Mouse (Mus musculus) urinary bladder, postnatal 25 days (tissue): Measurements from ENCODE around the gene Gm10322.
A peak's percentile ranks its signal among the peaks of the same experiment; 100 is the strongest.

Experiments used
- DNase-seq: peaks from one replicate; pipeline ENCODE4 v3.0.0; 2022; ENCODE audit warnings: low spot score

The Gm10322 gene

DNA sequence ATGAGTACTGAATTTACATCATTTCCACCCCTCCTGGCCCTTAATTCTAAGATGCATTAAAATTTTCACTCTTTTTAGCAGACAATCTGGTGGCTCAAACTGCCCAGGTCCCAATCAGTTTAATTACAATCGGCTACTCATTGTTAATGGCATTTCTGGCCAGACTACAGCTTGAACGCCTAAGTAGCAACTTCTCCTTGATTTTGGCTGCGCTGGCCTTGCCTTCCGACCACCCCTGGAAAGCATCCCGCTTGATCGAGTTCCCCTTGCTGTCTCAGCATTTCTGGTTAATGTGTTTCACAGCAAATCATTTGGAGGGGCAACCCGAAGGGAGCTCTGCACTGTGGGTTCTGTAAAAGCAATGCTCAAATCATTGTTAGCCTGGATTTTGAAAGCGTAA, 13.8 kb upstream of the Gm10322 start:
- DNase-seq, result no peak

DNA sequence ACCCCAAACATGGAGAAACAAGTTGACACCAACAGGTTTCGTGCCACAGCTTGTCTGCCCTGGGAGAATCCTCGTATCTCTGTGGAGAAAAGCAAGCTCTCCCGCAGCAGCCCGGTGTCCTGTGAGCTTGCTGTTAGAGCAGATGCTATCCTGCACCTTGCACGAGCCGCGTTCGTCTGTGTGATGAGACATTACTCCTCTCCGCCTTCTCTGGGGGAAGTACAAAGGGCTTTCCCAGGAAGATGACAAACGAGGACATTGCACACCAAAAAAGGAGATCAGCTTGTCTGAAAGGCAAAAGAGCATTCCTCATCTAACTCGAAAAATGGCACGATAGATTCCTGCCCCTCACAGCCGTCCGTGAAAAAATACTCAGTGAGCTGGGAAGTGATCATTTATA, 13.0 kb upstream of the Gm10322 start:
- no peak for DNase-seq

DNA sequence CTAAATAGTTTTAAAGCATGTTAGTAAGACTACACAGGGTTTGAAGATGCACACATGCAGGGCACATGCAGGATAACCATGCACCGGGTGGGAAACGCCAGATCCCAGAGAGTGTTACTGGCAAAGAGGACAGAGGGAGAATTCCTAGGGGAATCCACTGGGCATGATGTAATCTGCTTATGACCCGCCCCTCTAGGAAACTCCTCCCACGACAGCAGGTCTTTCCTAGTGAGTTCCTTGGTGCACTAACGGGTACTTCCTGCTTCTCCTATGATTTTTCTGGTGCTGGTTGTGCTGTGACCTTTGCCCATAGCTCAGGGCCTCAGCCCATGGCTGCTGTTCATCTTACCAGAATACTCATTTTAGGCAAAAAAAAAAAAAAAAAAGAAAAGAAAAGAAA, 12.0 kb upstream of the Gm10322 start:
- no peak for DNase-seq

DNA sequence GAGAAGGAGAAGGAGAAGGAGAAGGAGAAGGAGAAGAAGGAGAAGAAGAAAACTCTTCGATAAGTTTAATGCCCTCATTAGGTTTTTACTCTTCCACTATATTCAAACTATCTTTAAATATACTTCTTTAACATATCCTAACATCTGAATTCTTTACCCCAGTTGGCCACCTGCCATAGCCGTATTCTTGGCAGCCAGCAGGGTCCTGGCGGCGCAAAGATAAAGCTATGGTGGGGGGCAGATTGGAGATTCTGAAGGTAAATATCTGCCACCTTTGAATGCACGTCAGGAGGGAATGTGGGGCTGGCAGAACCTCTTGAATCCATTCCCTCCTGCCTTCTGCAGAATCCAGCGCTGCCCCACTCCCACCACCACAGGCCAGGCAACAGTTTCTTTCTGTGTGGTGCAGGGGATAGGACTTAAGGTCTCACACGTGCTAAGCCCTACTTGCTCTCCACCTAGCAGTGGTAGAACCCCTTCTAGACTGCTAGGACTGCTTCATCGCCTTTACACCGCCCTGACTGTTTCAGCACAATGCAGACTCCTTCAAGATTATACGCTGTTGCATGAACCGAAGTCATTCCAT, 10.9 kb upstream of the Gm10322 start:
- no peak for DNase-seq

DNA sequence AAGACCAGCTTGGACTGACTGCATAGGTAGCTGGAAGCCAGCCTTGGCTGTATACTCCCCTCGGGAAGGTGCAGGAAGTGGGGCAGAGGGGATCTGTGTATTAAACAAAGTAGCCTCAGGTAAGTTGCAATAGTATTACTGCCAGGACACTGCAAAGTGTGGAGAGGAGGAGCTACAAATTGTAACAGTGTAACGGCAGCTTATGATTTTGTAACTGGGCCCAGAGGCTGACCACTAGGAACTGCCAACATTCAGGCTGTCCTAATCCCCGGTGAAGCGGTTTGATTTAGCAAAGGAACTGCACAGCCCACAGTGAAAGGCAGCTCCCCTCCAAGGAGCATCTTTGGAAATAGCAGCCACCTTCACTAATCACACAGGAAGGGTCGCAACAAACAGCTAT, 2.6 kb upstream of the Gm10322 start:
- DNase-seq, result no peak

DNA sequence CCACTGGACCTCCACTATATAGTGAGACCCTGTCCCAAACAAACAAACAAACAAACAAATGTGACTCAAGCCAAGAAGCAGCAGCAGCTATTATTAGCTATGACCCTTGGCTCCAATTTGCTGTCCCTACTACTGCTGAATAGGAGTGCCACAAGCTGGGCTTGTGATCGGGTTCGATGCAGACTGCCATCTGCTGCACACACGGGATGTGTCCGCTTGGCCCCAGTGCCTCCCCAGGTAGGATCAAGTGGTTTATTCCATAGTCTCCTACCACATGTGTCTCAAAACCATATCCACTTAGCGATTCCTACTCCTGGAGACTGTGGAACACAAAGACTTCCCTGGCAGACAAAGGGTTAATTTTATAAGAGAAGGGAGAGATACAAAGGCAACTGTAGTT, 1.7 kb upstream of the Gm10322 start:
- no peak for DNase-seq

DNA sequence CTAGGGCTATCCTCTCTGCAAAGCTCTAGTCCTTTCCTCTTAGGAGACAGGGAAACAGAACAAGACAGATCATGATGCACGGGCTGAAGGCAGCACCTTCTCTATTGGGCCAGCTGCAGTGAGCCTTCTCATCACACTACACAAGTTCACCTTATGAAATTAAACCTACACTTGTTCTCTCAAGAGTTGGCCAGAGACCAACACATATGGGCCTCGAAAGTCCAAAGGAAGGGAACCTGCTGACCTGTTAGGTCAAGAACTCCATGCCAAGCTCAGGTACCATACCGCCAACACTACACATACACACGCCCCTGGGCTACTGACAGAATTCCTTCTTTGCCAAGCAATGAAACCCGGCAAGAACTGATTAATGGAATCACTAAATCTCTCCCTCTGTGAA, 452 bp upstream of the Gm10322 start:
- no peak for DNase-seq

DNA sequence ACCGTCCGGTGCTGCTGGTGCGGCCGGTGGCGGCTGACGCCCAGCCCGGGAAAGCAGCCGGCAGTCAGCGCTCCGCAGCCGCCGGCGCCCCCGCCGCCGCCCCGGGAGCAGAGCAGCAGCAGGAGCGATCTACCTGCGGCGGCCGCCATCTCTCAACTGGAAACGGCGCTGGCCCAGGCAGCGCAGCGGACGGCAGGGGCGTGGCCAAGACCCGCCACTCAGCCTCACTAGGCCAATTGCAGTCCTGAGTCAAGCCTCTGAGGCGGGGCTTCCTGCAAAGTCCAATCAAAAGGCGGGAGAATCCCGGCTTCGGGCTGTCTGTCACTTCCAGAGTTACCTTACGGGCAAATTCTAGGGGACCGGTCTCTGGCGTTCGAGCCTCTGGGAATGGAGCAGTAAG, 659 bp downstream of the Gm10322 start, which contains the start of gene Mcu:
Mcu (minus strand) TSS at position 171 of the 400 bp plus-strand sequence.
- peak; percentile 92 for DNase-seq

DNA sequence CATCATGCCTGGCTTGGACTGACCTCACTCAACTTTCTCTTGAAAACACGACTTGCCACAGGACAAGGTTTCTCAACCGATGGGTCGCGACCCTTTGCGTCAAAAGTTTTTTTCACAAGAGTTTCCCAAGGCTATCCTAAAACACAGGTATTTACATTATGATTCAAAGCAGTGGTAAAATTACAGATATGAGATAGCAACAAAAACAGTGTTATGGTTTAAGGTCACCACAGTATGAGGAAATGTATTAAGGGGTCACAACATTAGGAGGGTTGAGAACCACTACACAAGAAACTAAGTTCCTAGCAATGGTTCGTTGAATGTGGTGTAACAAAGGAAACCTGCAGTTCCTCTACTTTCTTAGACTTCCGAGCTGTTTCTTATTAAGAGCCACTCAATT, 1.9 kb downstream of the Gm10322 start:
- no peak for DNase-seq

DNA sequence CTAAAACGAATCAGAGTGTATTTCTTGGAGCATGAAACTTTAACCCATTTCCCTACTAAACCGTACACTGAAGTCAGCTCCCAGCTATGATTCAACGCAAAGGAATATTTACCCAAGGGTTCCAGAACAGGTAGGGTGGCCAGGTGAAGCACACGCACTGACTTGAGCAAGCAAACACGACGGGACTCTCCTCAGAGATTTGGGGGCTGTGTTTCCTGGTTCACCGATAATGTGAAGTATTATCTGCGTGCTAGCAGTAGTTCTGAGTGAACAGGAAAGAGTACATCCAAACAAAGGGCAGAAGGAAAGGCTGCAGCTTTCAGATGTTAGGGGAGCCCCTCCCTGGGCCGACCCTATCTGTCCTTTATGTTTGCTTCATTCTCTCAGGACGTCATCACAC, 5.5 kb downstream of the Gm10322 start:
- no peak for DNase-seq

DNA sequence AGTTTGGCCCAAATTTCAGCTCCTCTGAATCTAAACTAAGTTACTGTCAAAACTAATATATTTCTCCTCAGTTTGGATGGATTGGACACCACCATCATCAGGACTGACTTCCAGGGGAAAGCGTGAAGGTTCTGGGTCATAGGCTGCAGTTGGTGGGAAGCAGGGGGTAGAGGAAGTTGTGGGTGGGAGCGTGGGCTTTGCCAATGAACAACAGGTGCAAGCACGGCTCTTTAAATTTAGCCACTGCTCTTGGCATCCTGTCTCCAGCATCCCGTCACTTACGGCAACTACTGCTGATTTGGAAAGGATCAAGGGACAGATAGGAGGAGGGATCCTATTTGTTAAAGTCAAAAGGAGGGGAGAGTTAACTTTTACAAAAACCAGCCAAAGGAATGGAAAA, 7.6 kb downstream of the Gm10322 start:
- no peak for DNase-seq

DNA sequence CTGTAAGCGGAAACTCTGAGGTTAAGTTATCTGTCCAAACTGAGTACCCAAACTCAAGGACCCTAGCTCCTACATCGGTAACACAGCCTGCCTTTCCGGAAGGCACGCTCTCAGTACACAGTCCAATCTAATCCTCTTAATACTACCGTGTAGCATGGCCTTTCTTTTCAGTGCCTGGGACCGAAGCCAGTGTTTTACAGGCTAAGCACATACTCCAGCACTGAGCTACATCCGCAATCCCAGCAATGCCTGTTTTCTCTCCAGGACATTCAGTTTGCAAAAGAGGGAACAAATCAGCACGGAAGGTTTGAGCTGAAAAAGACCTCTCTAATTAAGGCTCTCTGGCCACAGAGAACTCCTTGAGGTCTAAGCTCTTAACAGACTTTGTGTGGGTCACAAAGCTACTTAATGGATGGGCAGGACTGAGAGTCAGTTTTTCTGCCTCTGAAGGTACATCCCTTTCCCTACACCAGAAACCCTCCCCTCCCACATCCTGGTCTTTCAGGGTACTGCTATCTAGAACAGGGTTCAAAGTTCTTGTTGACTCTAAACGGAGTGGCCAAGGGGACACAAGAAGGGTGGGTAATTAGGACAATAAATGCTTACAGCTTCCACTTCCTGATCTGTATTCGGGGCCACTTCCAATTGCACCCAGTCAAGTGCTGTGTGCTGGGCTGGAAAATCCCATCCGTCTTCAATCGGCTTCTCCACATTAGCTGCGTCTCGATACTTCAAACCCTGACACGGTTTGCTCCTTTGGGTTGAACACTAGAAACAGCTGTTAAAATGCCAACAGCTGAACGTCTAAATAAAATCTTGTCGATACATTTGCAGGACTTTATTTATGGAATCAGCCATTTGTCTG, 13.0 kb downstream of the Gm10322 start:
- no peak for DNase-seq

DNA sequence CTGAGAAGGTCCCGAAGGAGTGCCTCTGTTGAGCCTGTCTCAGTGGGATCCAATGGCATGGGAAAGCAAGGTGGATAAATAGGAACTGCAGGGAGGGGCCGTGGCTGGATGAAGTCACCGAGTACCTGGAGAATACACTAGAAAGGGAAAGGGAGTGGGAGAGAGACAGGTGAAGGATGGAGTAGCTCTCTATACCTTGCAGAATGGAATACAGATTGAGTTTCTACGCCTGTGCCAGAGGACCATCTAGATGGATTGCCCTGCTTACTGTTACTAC, 13.6 kb downstream of the Gm10322 start:
- DNase-seq, result no peak

DNA sequence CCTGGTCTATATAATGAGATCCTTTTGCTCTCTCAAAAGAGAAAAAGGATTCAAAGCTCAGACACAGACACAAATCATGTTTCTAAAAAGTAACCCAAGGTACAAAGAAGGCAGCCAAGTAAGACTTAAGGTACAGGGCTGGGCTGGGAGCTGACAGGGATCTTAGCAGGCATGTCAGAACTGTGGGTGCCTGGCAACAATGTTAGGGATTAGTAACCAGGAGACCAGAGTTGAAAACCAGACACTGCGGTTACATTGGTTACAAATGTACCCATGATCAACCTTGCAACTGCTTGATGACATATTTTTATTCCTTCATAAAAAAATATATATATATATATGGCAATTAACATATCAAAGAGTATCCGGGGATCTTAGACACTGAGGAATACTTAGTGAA, 20.2 kb downstream of the Gm10322 start:
- DNase-seq, result no peak

DNA sequence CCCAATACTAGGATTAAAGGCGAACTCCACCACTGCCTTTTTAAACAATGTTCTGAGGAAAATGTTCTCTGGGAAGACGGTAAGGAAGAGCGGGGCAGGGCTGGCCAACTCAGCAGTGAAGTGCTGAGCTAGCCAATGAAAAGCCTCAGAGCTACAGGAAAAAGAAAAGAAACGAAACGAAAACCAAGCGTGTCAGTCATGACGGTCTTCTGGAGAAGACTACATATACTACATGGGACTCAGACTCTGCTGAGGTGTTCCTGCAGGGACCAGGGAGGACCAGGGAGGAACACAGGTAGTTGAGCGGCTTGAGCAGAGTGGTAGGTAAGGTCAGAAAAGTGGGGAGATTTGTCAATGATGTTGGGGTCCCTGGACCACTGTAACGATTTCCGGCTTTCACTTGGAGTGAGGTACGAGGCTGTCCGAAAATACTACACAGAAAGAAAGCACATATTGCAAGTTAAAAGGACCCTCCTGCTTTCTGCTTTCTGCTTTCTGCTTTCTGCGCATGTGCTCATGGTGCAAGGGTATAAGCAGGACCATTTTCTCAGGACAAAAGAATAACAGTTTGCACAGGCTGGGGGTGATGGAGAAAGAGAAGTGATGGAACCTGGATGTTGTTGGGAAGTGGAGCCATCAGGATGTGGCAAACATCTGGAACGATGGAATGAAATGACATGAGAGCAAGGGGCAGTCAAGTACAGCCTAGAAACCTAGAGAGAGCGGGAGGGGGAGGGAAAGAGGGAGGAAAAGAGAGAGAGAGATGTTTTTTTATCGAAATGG, 21.1 kb downstream of the Gm10322 start:
- no peak for DNase-seq

DNA sequence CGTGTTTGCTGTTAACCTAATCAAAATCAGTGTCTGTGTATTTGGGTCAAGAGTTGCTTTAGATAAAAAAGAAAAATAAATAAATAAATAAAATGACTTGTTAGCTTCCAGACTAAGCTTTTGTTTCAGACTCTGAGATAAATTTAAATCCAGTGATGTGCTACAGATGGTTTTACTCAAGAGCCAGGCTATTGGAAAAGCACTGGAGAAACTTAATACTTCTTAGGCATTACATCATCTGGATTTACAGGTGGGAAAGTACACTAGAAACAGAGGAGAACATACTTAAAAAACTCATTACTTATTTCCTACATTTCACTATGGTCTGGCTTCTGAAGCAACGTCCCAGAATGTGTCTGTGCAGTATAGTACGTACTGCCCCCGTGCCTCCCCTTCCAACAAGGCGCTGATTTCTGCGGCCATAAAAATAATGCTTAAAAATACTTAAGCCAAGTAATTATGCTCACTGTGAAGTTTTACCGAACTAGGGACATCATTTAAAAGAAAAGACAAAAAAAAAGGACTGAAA, 21.8 kb downstream of the Gm10322 start:
- no peak for DNase-seq

DNA sequence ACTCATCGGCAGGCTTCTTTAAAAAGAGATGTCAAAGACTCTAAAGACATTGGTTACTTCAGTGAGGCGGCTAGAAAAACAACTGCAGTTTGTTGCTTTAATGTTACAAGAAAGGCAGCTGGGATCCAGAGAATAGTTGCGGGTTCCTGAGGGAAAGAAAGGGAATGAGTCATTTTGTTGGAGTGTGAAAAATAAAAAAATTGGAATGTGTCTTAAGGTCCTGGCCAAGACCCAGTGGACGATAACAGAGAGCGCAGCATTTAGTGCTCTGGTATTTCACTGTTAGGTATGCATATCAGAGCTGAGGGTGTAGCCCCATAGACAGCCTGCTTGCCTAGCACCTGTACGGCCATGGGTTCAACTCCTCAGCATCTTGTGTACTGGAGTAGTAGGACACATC, 22.7 kb downstream of the Gm10322 start:
- no peak for DNase-seq

DNA sequence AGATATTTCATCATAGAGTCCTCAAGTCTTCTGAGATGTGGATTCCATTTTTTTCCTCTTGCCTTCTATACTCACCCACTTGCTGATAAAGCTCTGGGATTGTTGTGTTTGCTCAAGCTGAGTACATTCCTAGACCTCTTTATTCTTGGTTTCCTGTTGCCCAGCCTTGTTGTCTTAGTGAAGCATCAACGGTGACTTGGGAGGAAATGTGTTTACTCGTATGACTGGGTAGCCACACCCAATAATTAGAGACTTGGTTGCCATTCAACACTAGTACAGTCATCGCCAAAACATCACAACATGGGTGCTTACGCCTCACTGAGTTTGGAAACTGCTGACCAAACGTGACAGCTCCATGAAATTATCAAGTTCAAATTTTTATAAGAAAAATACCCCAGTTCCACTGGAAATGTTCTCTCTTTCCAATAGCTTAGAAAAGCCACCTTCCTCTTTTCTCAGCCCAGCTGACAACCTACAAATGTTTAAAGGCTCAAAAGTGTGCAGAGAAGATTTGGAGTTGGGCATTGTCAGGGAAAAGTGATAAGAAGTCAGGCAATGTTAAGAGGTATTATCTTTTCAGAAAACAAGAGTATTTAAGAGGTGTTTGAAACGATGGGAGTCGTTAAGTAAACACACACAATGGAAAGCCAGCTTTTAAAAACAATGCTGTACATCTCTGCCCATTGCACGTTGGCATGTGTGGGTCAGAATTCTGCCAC, 27.0 kb downstream of the Gm10322 start:
- DNase-seq, result no peak

DNA sequence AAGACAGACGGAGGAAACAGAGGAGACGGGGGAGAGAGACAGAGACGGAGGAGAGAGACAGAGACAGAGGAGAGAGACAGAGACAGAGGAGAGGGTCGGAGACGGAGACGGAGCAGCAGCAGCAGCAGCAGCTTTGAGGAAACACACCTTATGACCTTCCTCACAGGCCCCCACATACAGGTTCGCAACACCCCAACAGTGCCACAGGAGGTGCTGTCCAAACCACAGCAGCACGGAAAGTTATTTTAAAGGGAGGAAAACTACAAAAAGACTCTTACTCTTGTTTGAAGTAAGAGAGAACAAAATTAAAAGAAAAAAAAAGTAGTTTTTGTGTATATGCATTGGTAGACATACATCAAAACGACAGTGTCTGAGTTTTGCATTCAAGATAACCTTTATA, 27.8 kb downstream of the Gm10322 start:
- DNase-seq, result no peak

DNA sequence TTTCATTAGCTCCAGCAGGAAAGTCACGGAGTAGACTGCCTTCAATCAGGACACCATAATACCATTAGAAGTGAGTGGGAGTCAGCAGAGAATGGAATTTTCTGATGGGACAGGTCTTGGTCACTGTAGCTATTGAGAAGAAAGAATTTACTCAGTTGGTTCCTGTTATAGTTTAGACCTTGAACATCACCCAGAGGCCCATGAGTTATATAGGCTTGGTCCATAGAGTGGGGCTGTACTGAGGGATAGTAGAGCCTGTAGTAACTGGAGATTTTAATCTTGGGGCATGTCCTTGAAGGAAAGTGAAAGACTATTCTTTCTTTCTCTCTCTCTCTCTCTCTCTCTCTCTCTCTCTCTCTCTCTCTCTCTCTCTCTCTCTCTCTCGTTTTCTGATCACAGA, 28.8 kb downstream of the Gm10322 start:
- DNase-seq, result no peak

DNA sequence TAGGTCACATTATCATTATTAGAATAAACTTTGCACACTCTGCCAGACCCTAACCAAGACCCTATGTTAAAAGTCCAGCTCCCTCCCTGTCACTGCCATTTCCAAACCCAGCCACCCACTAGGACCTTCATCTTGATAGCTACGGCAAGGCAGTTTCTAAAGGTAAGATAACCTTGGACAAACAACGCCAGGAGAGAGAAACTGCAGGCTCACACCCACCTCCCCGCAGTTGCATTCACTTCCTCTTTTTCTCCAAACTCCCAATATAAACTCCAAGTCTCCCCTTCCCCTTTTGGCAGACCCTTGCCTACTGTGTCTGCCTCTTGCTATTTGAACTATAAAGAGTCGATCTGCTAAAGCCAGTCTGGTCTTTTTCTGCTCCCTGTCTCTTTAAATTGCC, 29.3 kb downstream of the Gm10322 start:
- no peak for DNase-seq

DNA sequence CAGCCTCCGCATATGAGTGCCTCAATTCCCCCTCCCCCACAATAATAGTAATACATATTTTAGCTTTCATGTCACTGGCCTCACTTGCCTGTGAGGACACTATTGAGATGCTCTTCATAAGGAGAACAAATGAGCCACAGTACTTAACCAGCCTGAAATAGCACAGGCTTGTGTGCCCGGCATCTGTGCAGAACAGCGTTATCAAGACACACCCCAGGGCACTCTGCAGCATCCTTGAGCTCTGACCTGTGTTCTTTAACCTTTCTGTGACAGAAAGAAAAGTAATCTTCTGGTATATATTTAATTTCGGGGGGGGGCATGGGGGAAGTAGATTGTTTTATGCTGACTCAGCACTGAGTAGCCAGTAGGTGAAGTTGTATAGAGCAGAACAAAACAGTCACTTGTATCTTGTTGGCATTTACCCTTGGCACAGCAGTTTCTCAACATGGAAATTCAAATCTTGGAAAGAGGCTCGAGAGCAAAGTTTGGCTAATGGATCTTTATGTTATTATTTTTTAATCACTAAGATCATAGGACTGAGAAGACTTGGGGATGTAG, 31.0 kb downstream of the Gm10322 start:
- no peak for DNase-seq
